Mouse (Mus musculus): ENCODE measurements at regions not wholly inside any gene's neighbourhood (a gene's known extent, or its start where the extent isn't known, plus 50 kb on each side); places are given as distances from the start of the nearest gene placed in this dataset.
"Not testable (repeated sequence)": the region's sequence is repeated elsewhere in the genome, so short reads cannot be mapped to it uniquely, and the experiment has no call there.

GRCm38 (mm10) chr12:55983565-55984351 is 147.6 kb downstream of the Brms1l start:
- Histone ChIP-seq H3K36me3 (replicated peaks in 1 of 2; ENCODE audit: control insufficient read depth in 1 of 2, insufficient read depth in 1 of 2, low read length in 1 of 2) (no peaks in the 10 kb centered on the region), H3K9me3 (replicated peaks; ENCODE audit: low read length) (no peaks in the 10 kb centered on the region), H3K4me1 (ENCODE audit: control insufficient read depth in 1 of 2, insufficient read depth in 2 of 2) (no peaks in the 10 kb centered on the region), H3K4me2 (ENCODE audit: insufficient read depth, low read depth, poor library complexity, severe bottlenecking) (no peak overlapping the region), H3K27me3 (replicated peaks) (no peaks in the 10 kb centered on the region), H3K27ac (ENCODE audit: insufficient read depth, low read depth) (no peak overlapping the region), H3K79me2 (replicated peaks; ENCODE audit: control insufficient read depth, extremely low read depth, insufficient read depth, poor library complexity, severe bottlenecking) (no peaks in the 10 kb centered on the region), H3K9ac (ENCODE audit: insufficient read depth, low read depth) (no peak overlapping the region), H3K4me3 (replicated peaks in 1 of 3; ENCODE audit: low read depth in 2 of 3, low read length in 2 of 3, poor library complexity in 1 of 3) (no peak overlapping the region)
- TF ChIP-seq TCF12 (IDR thresholded peaks at IDR 0.05; ENCODE audit: low read depth, low read length): no peak
- dilution Hi-C loops (cut with MboI; ENCODE audit: extremely low pct_ligation_motif_present, extremely low pct_unique_long_range_greater_than_20kb, low sequenced_read_pairs) (no loop called here), in situ Hi-C loops (cut with MboI; ENCODE audit: low pct_ligation_motif_present, low pct_unique_long_range_greater_than_20kb, low sequenced_read_pairs) (no loop called here)
- DNase-seq (ENCODE audit: extremely low read depth): no peak

DNA sequence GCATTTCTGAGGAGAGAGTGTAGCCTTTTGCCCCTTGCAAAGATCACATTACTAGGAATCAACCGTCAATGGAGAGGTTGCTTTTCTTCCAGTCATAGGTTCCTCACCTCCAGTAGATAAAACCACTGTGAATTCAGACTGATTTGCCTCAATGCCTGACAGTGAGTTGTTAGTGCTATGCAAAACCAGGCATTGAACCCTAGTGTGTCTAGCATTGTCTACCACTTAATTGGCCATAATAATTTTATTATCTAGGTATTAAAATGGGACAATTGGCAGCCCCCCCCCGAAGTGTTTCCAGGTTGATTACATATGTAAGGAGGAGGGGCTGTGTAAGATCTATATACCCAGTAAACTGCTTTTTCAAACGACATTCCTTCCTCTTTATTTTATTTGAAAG is 147.0 kb downstream of the Brms1l start:
- dilution Hi-C loops (cut with MboI; ENCODE audit: extremely low pct_ligation_motif_present, extremely low pct_unique_long_range_greater_than_20kb, low sequenced_read_pairs) (no loop called here), in situ Hi-C loops (cut with MboI; ENCODE audit: low pct_ligation_motif_present, low pct_unique_long_range_greater_than_20kb, low sequenced_read_pairs) (no loop called here)
- Histone ChIP-seq H3K79me2 (replicated peaks; ENCODE audit: control insufficient read depth, extremely low read depth, insufficient read depth, poor library complexity, severe bottlenecking) (no peaks in the 10 kb centered on the region; the same call in 1 of the 2 replicates), H3K36me3 (replicated peaks in 1 of 2; ENCODE audit: control insufficient read depth in 1 of 2, insufficient read depth in 1 of 2, low read length in 1 of 2) (no peaks in the 10 kb centered on the region), H3K9ac (ENCODE audit: insufficient read depth, low read depth) (no peak overlapping the region), H3K27ac (ENCODE audit: insufficient read depth, low read depth) (no peak overlapping the region), H3K27me3 (replicated peaks) (no peaks in the 10 kb centered on the region), H3K4me2 (ENCODE audit: insufficient read depth, low read depth, poor library complexity, severe bottlenecking) (no peak overlapping the region), H3K4me1 (ENCODE audit: control insufficient read depth in 1 of 2, insufficient read depth in 2 of 2) (no peaks in the 10 kb centered on the region), H3K4me3 (replicated peaks in 1 of 3; ENCODE audit: low read depth in 2 of 3, low read length in 2 of 3, poor library complexity in 1 of 3) (no peak overlapping the region), H3K9me3 (replicated peaks; ENCODE audit: low read length) (no peaks in the 10 kb centered on the region)
- DNase-seq (ENCODE audit: extremely low read depth): no peak
- TF ChIP-seq CHD1 (IDR thresholded peaks at IDR 0.05; ENCODE audit: low read depth, low read length) (no peak), USF1 (IDR thresholded peaks at IDR 0.05; ENCODE audit: low read depth, low read length) (no peak), ZMIZ1 (IDR thresholded peaks at IDR 0.05; ENCODE audit: low read depth, low read length) (no peak), IRF4 (IDR thresholded peaks at IDR 0.05; ENCODE audit: low read depth, low read length) (no peak), USF2 (conservative IDR thresholded peaks at IDR 0.05; ENCODE audit: low read depth, low read length) (no peak)

DNA sequence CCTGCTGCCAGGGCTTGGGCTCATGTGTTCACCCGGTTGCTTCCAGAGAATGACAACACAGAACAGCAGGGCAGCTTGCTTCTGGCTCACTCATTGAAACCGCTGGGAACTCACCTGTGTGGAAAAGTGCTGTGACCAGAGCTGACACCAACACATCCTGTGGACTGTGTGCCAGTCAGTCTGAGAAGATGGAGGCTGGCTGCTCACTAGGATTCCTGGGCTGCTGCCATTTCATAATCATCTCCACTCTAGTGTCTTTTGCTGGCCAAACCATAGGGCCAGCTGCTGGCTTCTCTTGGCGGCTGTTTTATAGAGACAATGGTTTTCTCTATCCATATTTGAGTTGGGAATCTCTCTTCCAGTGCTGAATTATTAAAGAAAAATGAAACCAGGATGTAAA is 138.1 kb downstream of the Brms1l start:
- no peaks in the 10 kb centered on the region for H3K36me3 ChIP-seq (replicated peaks in 1 of 2; ENCODE audit: control insufficient read depth in 1 of 2, insufficient read depth in 1 of 2, low read length in 1 of 2)
- no peak overlapping the region for H3K27ac ChIP-seq (ENCODE audit: insufficient read depth, low read depth)
- no peaks in the 10 kb centered on the region; the same call in 1 of the 2 replicates for H3K79me2 ChIP-seq (replicated peaks; ENCODE audit: control insufficient read depth, extremely low read depth, insufficient read depth, poor library complexity, severe bottlenecking)
- no peak for DNase-seq (ENCODE audit: extremely low read depth)
- dilution Hi-C loops (cut with MboI; ENCODE audit: extremely low pct_ligation_motif_present, extremely low pct_unique_long_range_greater_than_20kb, low sequenced_read_pairs): no loop called here
- no peak overlapping the region for H3K4me2 ChIP-seq (ENCODE audit: insufficient read depth, low read depth, poor library complexity, severe bottlenecking)
- in situ Hi-C loops (cut with MboI; ENCODE audit: low pct_ligation_motif_present, low pct_unique_long_range_greater_than_20kb, low sequenced_read_pairs): no loop called here
- H3K9ac ChIP-seq (ENCODE audit: insufficient read depth, low read depth): no peak overlapping the region
- TF ChIP-seq JUND (conservative IDR thresholded peaks at IDR 0.05; ENCODE audit: low read depth, low read length) (no peak), CTCF (conservative IDR thresholded peaks at IDR 0.05 in 1 of 2, IDR thresholded peaks at IDR 0.05 in 1 of 2; ENCODE audit: low read depth in 2 of 2, low read length in 2 of 2) (no peak), MAX (IDR thresholded peaks at IDR 0.05; ENCODE audit: low read length) (no peak), UBTF (IDR thresholded peaks at IDR 0.05; ENCODE audit: low read depth, low read length) (no peak), E2F4 (IDR thresholded peaks at IDR 0.05; ENCODE audit: insufficient replicate concordance, low read depth, low read length) (no peak), SMC3 (IDR thresholded peaks at IDR 0.05; ENCODE audit: low read depth, low read length) (no peak), JUN (IDR thresholded peaks at IDR 0.05; ENCODE audit: insufficient read depth, low read depth, low read length) (no peak), CHD2 (IDR thresholded peaks at IDR 0.05; ENCODE audit: low read length) (no peak), RCOR1 (conservative IDR thresholded peaks at IDR 0.05; ENCODE audit: low read depth, low read length) (no peak), RAD21 (IDR thresholded peaks at IDR 0.05; ENCODE audit: low read depth, low read length) (no peak), ZNF384 (IDR thresholded peaks at IDR 0.05; ENCODE audit: low read depth, low read length) (no peak), ZC3H11A (IDR thresholded peaks at IDR 0.05; ENCODE audit: low read depth, low read length) (no peak), MYC (IDR thresholded peaks at IDR 0.05; ENCODE audit: low read depth, low read length) (no peak), USF1 (IDR thresholded peaks at IDR 0.05; ENCODE audit: low read depth, low read length) (no peak), NELFE (IDR thresholded peaks at IDR 0.05; ENCODE audit: low read depth, low read length) (no peak)
- H3K4me1 ChIP-seq (ENCODE audit: control insufficient read depth in 1 of 2, insufficient read depth in 2 of 2): no peaks in the 10 kb centered on the region
- H3K4me3 ChIP-seq (replicated peaks in 1 of 3; ENCODE audit: low read depth in 2 of 3, low read length in 2 of 3, poor library complexity in 1 of 3): no peak overlapping the region
- H3K27me3 ChIP-seq (replicated peaks): no peaks in the 10 kb centered on the region
- H3K9me3 ChIP-seq (replicated peaks; ENCODE audit: low read length): no peaks in the 10 kb centered on the region

DNA sequence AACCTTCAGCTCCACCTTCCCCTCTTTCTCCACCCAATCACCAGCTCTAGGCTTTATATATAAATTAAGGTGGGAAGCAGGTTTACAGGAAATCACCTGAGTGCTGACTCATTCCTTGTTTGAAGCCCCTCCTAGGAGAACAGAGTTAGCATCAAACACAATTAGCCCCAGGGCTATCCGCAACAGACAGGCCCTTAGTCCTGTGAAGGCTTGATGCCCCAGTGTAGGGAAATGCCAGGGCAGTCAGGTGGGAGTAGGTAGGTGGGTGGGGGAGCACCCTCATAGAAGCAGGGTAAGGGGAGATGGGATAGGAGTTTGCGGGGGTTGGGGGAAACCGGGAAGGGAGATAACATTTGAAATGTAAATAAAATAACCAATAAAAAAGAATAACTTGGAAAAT is 123.2 kb downstream of the Brms1l start:
- H3K4me3 ChIP-seq (replicated peaks in 1 of 3; ENCODE audit: low read depth in 2 of 3, low read length in 2 of 3, poor library complexity in 1 of 3); dilution Hi-C loops (cut with MboI; ENCODE audit: extremely low pct_ligation_motif_present, extremely low pct_unique_long_range_greater_than_20kb, low sequenced_read_pairs); H3K27ac ChIP-seq (ENCODE audit: insufficient read depth, low read depth); H3K9ac ChIP-seq (ENCODE audit: insufficient read depth, low read depth); in situ Hi-C loops (cut with MboI; ENCODE audit: low pct_ligation_motif_present, low pct_unique_long_range_greater_than_20kb, low sequenced_read_pairs); H3K9me3 ChIP-seq (replicated peaks; ENCODE audit: low read length); H3K79me2 ChIP-seq (replicated peaks; ENCODE audit: control insufficient read depth, extremely low read depth, insufficient read depth, poor library complexity, severe bottlenecking); H3K4me1 ChIP-seq (ENCODE audit: control insufficient read depth in 1 of 2, insufficient read depth in 2 of 2); H3K36me3 ChIP-seq (replicated peaks in 1 of 2; ENCODE audit: control insufficient read depth in 1 of 2, insufficient read depth in 1 of 2, low read length in 1 of 2); H3K27me3 ChIP-seq (replicated peaks); DNase-seq (ENCODE audit: extremely low read depth); H3K4me2 ChIP-seq (ENCODE audit: insufficient read depth, low read depth, poor library complexity, severe bottlenecking): not testable (repeated sequence)

All from CH12.LX (cell line).